Mouse (Mus musculus) urinary bladder, adult 2 months (tissue): Measurements from ENCODE around the gene Arhgef2. TPM values are rescaled to one million over a fixed set of nuclear protein-coding genes. Genes with fewer than 3 reads are reported as not detected.
"Not testable (repeated sequence)": the region's sequence is repeated elsewhere in the genome, so short reads cannot be mapped to it uniquely, and the experiment has no call there.

Experiments used
- DNase-seq: peaks from one replicate; pipeline ENCODE4 v3.0.0; 2022; ENCODE audit warnings: low spot score
- polyA plus RNA-seq: library from polyadenylated mRNA; depleted of rRNA; stranded (reverse); fragments of >200 nt; gene quantifications from 2 replicates; pipeline ENCODE4 v1.2.3, GENCODE M21; 2012

Arhgef2 gene
- polyA plus RNA-seq, 1 experiment, result 47.7 TPM

- no peak for DNase-seq
Measured at GRCm38 (mm10) chr3:88591044-88591443, 14.7 kb upstream of the Arhgef2 start.

GRCm38 (mm10) chr3:88591950-88592731 lies 13.6 kb upstream of the Arhgef2 start:
- DNase-seq, result no peak

GRCm38 (mm10) chr3:88592942-88593576 lies 12.7 kb upstream of the Arhgef2 start:
- no peak for DNase-seq

- no peak for DNase-seq
Measured at GRCm38 (mm10) chr3:88593893-88594580, 11.7 kb upstream of the Arhgef2 start.

- not testable (repeated sequence) for DNase-seq
Measured at GRCm38 (mm10) chr3:88596547-88596946, 9.2 kb upstream of the Arhgef2 start.

GRCm38 (mm10) chr3:88602466-88602865 lies 3.3 kb upstream of the Arhgef2 start:
- no peak for DNase-seq

- no peak for DNase-seq
Measured at GRCm38 (mm10) chr3:88603714-88604161, 2.0 kb upstream of the Arhgef2 start.

GRCm38 (mm10) chr3:88604863-88605262 lies 903 bp upstream of the Arhgef2 start:
- DNase-seq, result no peak

- DNase-seq, result peak; percentile 79
Measured at GRCm38 (mm10) chr3:88607065-88607757, 1.4 kb downstream of the Arhgef2 start.

GRCm38 (mm10) chr3:88607758-88608138 lies 2.0 kb downstream of the Arhgef2 start:
- DNase-seq, result no peak

GRCm38 (mm10) chr3:88609066-88609465 lies 3.3 kb downstream of the Arhgef2 start:
- no peak for DNase-seq

- DNase-seq, result no peak
Measured at GRCm38 (mm10) chr3:88614418-88614817, 8.7 kb downstream of the Arhgef2 start.

- no peak for DNase-seq
Measured at GRCm38 (mm10) chr3:88615117-88615516, 9.4 kb downstream of the Arhgef2 start.

GRCm38 (mm10) chr3:88615902-88616391 lies 10.2 kb downstream of the Arhgef2 start:
- peak; percentile 26 for DNase-seq

- no peak for DNase-seq
Measured at GRCm38 (mm10) chr3:88616951-88617500, 11.3 kb downstream of the Arhgef2 start.

GRCm38 (mm10) chr3:88618074-88618871 lies 12.5 kb downstream of the Arhgef2 start:
- peak; percentile 19 for DNase-seq

- peak; percentile 17 for DNase-seq
Measured at GRCm38 (mm10) chr3:88619113-88620097, 13.6 kb downstream of the Arhgef2 start.

GRCm38 (mm10) chr3:88620146-88620991 lies 14.6 kb downstream of the Arhgef2 start:
- DNase-seq, result no peak
